Mouse (Mus musculus) right cerebral cortex, postnatal 36 days (tissue): ENCODE results near the gene Tmc7.
A peak's percentile ranks its signal among the peaks of the same experiment; 100 is the strongest.

ENCODE experiments used
- DNase-seq, 2 experiments: peaks; one replicate each; pipeline ENCODE4 v3.0.0; 2022; ENCODE audit warnings: low spot score in 2 of 2, mixed read lengths in 1 of 2

The Tmc7 gene

GRCm38 (mm10) chr7:118585856-118586255 is 1.3 kb upstream of the Tmc7 start:
- DNase-seq, result no peak

- no peak for DNase-seq
Observed at GRCm38 (mm10) chr7:118584926-118585325, 390 bp upstream of the Tmc7 start.

GRCm38 (mm10) chr7:118583821-118584220 is 715 bp downstream of the Tmc7 start:
- DNase-seq, result no peak

GRCm38 (mm10) chr7:118579938-118580337 is 4.6 kb downstream of the Tmc7 start:
- DNase-seq, result no peak

- no peak for DNase-seq
Observed at GRCm38 (mm10) chr7:118578269-118578668, 6.3 kb downstream of the Tmc7 start.

GRCm38 (mm10) chr7:118572039-118572438 is 12.5 kb downstream of the Tmc7 start:
- no peak for DNase-seq

- no peak for DNase-seq
Observed at GRCm38 (mm10) chr7:118571350-118571749, 13.2 kb downstream of the Tmc7 start.

GRCm38 (mm10) chr7:118569121-118569543 is 15.4 kb downstream of the Tmc7 start:
- peak in 1 of 2 experiments; percentile 33 for DNase-seq

GRCm38 (mm10) chr7:118554290-118554689 is 30.2 kb downstream of the Tmc7 start:
- DNase-seq, result no peak

GRCm38 (mm10) chr7:118553881-118554280 is 30.7 kb downstream of the Tmc7 start:
- DNase-seq, result no peak

- no peak for DNase-seq
Observed at GRCm38 (mm10) chr7:118547451-118547850, 37.1 kb downstream of the Tmc7 start.

GRCm38 (mm10) chr7:118544128-118544527 is 40.4 kb downstream of the Tmc7 start:
- no peak for DNase-seq

GRCm38 (mm10) chr7:118535076-118535475 is 49.5 kb downstream of the Tmc7 start:
- no peak for DNase-seq

- DNase-seq, result no peak
Observed at GRCm38 (mm10) chr7:118534326-118534725, 50.2 kb downstream of the Tmc7 start.

- DNase-seq, result peak; percentile 92 to 94
Observed at GRCm38 (mm10) chr7:118533178-118533578, 51.4 kb downstream of the Tmc7 start, which contains the start of gene Coq7. Gene Coq7, minus strand, starts transcription at chr7:118533356.

- DNase-seq, result peak; percentile 96 to 98
Observed at GRCm38 (mm10) chr7:118532519-118533177, 51.9 kb downstream of the Tmc7 start.

GRCm38 (mm10) chr7:118526967-118527366 is 57.6 kb downstream of the Tmc7 start:
- no peak for DNase-seq

GRCm38 (mm10) chr7:118522077-118522476 is 62.5 kb downstream of the Tmc7 start:
- DNase-seq, result no peak

- no peak for DNase-seq
Observed at GRCm38 (mm10) chr7:118519661-118520060, 64.9 kb downstream of the Tmc7 start.

GRCm38 (mm10) chr7:118518687-118519086 is 65.8 kb downstream of the Tmc7 start:
- peak; percentile 23 to 44 for DNase-seq

- DNase-seq, result no peak
Observed at GRCm38 (mm10) chr7:118517819-118518218, 66.7 kb downstream of the Tmc7 start.

GRCm38 (mm10) chr7:118508556-118508955 is 76.0 kb downstream of the Tmc7 start:
- DNase-seq, result no peak

- DNase-seq, result no peak
Observed at GRCm38 (mm10) chr7:118503844-118504243, 80.7 kb downstream of the Tmc7 start.

- no peak for DNase-seq
Observed at GRCm38 (mm10) chr7:118502333-118502732, 82.2 kb downstream of the Tmc7 start.
